Mouse (Mus musculus): Measurements from ENCODE around the gene Gm10188.

Gene Gm10188

GRCm38 (mm10) chr1:132195100-132195499 lies 34.5 kb downstream of the Gm10188 start:
- no peak for DNase-seq (ENCODE audit: low read depth, low spot score)

GRCm38 (mm10) chr1:132194624-132195023 lies 34.9 kb downstream of the Gm10188 start:
- DNase-seq (ENCODE audit: low read depth, low spot score): no peak

GRCm38 (mm10) chr1:132193806-132194205 lies 35.8 kb downstream of the Gm10188 start:
- no peak for DNase-seq (ENCODE audit: low read depth, low spot score)

GRCm38 (mm10) chr1:132191786-132192680 lies 37.5 kb downstream of the Gm10188 start:
- no peak for DNase-seq (ENCODE audit: low read depth, low spot score)

GRCm38 (mm10) chr1:132191093-132191785 lies 38.3 kb downstream of the Gm10188 start, which contains the start of the genes Lemd1 and AC124108.1:
Lemd1 (plus strand) TSS chr1:132191431.
AC124108.1 (plus strand) TSS chr1:132191457.
- no peak for DNase-seq (ENCODE audit: low read depth, low spot score)

GRCm38 (mm10) chr1:132190621-132191092 lies 38.9 kb downstream of the Gm10188 start:
- no peak for DNase-seq (ENCODE audit: low read depth, low spot score)

- DNase-seq (ENCODE audit: low read depth, low spot score): no peak
Measured at GRCm38 (mm10) chr1:132190040-132190513, 39.5 kb downstream of the Gm10188 start.

GRCm38 (mm10) chr1:132189231-132189630 lies 40.3 kb downstream of the Gm10188 start:
- DNase-seq (ENCODE audit: low read depth, low spot score): no peak

- DNase-seq (ENCODE audit: low read depth, low spot score): no peak
Measured at GRCm38 (mm10) chr1:132188442-132189066, 41.0 kb downstream of the Gm10188 start.

- no peak for DNase-seq (ENCODE audit: low read depth, low spot score)
Measured at GRCm38 (mm10) chr1:132186303-132186702, 43.3 kb downstream of the Gm10188 start.

Measured in c-Kit-negative CD71-positive TER-119-positive erythroid progenitor cells, embryonic 14.5 days (primary cell).